Mouse (Mus musculus) heart, adult 11 months (tissue): ENCODE data around the gene Adgrl3.

Source experiments
- DNase-seq: peaks from one replicate; pipeline ENCODE4 v3.0.0; 2022

Gene Adgrl3

DNA sequence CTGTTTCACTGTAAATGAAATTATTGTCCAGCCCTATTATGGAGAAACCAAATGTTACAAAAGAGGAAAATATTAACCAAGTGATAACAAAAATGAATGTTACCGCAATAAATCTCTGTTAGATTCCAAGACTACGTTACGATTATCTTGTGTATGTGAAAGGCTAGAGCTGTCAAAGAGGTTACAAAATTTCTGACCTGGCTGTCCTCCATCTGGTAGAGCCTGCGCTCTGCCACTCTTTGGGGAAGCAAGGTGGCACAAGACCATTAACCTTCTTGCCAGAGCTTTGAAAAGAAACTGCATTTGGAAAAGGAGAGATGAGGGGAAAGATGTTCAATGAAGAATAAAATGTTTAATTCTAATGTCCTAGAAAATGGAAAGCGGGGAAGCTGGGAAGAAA, 562.9 kb downstream of the Adgrl3 start:
- DNase-seq, result no peak

DNA sequence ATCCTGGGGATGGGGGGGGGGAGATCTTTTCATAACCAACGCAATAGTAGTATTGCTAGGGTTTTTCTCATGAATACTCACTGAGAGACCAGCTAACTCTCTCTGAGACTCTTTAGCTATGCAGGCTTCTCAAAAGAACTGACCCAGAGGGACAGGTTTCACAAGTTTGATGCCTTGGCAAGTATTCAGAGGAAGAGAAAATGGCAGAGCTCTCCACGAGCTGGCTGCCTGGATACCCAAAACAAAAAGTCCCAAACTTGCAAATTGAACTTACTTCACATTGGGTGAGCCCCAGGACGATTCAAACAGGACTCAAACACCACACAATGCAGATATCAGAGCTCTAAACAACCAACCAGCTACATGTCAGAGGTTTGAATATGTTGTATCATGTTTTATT, 563.5 kb downstream of the Adgrl3 start:
- DNase-seq, result peak; percentile 84

DNA sequence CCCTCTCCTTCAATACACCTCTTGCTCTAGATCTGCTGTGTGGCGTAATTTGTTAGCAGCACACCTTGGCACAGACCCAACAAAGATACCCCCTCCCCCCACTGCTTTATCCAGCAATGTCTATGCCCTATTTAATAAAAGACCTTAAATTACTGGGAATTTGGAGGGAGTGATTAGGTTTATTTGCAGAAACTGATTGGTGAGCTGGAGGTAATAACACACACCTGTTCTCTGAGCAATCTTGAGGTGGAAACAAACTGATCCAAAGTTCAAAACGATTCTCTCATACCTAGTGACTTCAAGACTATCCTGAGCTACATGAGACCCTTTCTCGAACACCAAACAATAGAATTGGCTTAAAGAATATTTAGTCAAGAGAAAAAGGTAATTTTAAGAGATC, 565.0 kb downstream of the Adgrl3 start:
- DNase-seq, result peak; percentile 27

DNA sequence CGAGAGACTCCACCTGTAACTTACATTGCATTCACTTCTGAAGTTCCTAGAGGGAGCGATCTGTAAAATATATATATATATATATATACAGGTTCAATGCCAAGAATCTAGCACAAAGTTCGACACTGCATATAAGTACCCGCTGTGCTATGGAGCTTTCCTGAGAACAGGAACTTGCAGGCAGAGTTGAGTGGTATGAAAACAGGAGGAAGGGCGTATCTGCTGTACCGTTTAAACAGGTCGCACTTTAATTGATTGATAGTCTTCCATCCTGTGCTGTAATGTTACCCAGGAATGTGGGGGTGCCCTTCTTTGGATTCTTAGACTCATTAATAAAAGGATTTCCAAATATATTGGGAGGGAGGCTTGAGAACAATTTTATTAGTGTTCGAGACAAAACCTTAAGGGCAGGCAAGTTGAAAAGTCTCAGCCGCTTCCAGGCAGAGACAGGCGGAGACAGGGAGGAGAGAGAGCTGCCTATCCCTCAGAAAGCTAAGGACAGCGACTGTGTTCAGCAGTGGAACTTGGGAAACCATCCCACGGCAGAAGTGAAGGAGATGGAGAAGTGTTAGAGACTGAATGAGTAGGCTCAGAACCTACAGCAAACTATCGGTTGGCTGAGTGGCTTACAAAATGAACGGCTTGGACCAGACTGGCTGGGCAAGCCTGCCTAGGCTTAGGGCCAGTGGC, 570.2 kb downstream of the Adgrl3 start:
- no peak for DNase-seq

DNA sequence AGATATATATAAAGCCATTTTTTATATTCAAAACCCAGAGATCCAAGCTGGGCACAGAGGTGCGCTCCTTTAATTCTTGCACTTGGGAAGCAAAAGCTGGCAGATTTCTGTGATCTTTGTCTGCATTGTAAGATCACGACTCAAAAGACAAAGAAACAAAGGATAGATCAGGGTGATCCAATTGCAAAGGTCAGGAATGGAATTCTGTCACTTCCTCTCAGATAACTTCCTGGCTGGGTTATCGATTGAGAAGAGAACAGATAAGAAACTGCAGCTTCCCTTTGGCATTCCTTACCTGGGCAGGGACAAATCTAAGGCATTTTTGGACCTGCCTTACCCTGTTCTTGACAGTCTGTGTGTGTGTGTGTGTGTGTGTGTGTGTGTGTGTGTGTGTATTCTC, 571.5 kb downstream of the Adgrl3 start:
- no peak for DNase-seq

DNA sequence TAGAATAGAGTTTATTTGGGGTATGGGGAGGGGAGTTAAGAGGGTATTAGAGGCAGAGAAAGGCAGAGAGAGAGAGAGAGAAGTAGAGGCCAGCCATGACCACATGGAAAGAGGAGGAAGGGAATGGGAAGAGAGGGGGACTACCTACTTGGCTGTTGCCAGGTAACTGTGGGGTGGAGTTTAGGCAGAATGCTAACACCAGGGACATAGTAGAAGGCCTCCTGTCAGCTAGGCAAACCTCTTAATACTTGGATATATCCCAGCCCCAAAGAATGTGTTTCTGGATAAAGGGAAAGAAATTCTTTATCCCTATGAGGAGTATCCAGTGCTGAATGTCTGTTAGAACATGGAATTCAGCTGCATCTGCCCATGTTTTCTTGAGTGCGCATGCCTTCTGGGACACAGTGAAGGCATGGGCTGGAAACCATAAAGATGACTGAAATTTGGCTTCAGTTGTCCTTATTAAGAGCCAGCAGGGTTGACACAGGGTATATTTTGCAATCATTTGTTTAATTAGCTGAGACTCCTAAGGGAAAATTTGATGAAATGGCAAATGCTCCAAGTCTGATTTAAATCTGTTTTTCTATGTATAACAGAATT, 573.6 kb downstream of the Adgrl3 start:
- no peak for DNase-seq

DNA sequence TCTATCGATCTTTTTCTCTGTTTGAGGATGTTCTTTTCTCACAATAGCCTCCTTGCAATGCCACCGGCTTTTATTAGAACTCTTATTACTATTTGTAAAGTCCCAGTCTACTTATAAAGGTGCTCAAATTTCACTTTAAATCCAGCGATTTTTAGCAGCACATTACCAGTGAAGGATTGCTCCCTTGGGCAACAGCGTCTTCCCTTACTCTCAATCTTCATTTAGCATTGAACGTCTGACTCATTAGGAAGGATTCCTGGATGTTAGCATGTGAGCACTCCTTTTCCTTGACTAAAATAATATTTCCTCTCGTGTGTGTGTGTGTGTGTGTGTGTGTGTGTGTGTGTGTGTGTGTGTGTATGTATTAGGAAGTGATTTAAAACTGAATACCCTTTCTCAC, 578.1 kb downstream of the Adgrl3 start:
- DNase-seq, result no peak

DNA sequence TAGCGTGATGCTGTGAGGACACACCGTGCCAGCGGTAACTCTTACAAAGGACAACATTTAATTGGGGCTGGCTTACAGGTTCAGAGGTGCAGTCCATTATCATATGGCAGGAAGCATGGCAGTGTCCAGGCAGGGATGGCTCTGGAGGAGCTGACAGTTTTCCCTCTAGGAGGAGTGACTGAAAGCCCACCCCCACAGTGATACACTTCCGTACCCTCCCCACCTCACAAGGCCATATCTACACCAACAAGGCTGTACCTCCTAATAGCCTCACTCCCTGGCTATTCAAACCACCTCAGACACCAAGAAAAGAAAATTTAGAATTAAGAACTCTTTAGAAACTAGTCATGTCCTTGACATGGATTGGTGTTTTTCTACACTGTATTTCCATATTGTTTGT, 583.0 kb downstream of the Adgrl3 start:
- DNase-seq, result no peak

DNA sequence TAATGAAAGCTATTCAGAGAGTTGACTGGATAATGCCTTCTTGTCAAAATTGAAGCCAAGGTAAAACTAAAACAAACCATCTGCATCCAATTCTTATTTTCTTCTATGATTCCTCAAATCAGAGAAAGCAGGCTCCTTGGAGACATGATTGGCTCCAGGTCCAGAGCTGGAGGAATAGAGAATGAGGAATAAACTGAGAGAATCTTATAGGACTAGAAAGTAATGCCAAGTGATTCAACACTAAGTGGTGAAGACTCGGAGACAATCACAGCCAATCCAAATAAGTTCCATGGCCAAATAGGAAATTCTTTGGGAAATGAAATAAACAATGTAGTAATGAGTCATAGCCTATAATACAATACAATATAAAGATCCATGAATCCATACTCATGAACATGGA, 585.7 kb downstream of the Adgrl3 start:
- no peak for DNase-seq

DNA sequence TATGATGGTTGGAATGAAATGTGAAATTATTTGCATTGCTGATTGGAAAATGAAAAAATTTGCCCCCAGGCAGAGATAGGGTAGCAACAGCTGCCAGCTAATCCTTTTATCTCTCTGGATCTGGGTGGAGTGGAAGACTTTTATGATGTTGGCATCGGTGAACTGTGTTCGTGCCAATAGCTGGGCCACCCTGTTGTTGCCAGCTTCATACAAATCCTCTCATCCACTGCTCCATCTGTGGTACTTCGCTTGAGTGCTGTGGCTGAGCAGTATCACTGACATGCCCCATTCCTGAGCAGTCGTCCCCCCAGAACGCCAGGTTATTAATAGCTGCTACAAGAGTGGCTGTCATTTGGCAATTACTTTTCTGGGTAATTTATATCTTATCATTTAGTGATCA, 590.3 kb downstream of the Adgrl3 start:
- DNase-seq, result no peak

DNA sequence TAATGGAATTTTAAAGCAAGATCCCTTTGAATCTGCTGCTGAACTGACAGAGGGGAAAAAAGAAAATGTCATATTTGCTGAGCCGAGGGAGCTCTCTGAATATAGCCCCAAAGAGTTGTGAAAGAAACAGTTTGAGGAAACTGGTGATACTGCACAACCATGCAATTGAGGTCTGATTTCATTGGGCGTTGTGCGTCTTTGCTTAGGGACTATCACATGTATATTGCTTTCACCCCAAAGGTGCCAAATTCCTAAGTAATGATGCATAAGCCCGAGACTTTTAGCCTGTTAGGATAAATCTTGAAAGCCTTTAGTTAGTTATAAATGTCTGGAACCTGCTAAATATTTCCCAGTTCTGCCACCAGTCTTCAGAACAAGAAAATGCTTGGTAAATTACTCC, 594.7 kb downstream of the Adgrl3 start:
- DNase-seq, result no peak

DNA sequence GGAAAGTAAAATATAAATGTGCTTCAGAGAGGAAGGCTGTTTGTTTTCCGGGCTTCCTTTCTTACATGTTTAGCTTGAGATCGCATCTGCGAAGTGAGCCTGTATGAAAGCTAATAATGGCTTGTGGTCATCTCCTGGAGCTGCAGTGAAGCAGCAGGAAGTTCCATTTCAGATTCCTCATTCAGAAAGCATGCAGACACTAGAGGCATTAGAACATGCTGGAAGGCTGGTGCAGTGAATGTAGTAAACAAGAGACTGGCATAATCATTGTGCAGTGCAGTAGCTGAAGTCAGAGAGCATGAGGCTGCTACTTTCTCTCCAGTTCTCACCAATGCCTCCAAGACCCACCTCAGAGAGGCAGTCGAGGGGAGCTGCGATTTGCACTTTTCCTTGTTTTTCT, 601.2 kb downstream of the Adgrl3 start:
- no peak for DNase-seq

DNA sequence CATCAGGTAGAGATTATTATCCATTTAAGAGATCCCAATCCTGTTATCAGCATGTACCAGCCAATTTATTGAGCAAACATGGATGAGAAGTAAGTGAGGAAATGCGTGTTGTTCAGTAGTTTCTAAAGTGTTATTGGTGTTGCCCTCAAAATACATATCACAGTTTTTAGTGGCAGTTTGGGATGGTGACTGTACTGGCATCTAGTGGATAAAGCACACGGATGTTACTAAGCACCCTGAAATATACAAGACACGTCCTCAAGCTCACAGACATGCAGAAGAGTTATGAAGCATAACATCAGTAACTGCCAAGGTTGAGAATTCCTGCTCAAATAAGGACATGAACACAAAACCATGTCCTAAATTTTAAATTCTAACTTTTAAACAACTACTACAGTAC, 601.8 kb downstream of the Adgrl3 start:
- no peak for DNase-seq

DNA sequence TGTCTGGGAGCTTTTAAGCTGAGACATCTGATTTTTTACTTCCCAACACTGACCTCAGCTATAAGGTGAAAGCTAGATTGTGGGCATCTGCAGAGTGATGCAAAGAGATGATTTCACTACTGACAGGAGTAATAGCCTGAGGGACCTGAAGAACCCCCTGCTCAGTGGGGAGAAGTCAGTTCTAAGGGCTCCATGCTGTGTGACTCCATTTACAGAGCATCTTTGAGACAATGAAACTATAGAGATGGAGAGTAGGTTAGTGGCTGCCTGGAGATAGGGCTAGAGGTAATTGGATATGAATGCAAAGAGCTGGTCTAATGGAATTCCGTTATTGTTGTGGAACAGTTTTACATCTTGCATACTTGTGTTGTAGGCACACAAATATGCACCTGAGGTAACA, 603.9 kb downstream of the Adgrl3 start:
- DNase-seq, result no peak

DNA sequence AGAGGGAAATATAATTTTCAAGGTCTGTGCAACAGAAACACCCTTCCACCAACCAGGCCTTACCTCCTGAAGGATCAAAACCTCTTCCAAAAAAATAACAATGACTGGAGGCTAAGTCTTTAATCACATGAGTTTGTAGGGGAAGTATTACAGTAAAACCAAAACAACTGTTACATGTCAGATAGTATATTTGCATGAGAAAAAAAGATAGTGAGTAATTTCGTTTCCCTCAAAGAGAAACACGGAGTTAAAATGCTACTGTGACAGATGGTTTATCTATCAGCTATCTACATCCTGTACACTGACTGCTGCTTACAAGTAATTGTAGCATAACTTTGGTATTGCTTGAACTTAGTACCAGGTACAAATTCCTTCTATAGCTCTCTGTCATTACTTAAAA, 616.2 kb downstream of the Adgrl3 start:
- no peak for DNase-seq

DNA sequence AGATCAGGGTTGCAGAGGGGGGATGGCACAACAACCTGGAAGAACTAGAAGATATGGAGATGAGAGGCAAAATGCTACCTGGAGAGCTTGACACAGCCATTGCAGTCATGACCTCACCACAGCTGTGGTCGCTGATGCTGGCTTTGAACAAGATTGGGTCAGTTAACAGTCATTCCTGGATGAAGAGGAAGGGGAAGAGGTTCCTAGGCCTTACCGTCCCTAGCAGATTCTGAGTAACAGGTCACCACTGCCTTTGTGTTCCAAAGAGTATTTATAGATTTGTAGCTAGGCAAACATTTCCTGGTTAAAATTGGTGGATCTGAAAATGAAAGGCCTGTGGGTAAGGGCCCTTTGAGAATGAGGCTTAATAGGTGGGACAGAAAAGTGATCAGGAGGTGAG, 618.5 kb downstream of the Adgrl3 start:
- no peak for DNase-seq

DNA sequence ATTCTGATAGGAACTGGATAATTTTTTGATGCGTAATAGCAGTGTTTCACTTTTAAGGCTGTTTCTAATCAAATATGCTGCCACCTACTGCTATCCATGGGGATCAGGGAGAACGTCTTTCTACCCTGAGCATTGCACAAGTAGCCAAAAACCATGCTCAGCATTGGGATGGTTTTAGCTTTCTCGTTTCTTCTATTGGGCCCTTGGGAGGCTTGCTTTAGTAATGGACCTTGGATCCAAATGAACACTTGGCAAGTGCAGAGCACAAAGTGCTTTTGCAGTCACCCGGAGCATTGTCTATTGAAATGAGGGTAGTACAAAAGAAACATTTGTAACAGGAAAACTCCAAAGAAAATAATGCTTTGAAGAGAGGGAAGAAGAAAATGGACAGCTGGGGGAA, 620.2 kb downstream of the Adgrl3 start:
- DNase-seq, result peak; percentile 92

DNA sequence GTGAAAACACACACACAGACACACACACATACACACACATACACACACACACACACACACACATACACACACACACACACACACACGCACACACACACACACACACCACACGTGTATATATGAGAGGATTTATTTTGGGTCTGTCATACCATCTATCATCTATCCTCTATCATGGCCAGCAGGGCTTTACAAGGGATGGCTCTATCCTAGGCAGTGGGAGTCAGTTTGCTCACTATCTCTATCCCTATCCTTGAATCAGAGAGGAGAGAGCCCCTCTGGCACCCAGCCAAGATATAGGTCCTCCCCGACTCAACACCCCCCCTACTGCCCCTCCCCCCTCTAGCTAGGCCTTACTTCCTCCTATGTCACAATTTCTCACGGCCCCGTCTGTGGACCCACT, 625.6 kb downstream of the Adgrl3 start:
- no peak for DNase-seq

DNA sequence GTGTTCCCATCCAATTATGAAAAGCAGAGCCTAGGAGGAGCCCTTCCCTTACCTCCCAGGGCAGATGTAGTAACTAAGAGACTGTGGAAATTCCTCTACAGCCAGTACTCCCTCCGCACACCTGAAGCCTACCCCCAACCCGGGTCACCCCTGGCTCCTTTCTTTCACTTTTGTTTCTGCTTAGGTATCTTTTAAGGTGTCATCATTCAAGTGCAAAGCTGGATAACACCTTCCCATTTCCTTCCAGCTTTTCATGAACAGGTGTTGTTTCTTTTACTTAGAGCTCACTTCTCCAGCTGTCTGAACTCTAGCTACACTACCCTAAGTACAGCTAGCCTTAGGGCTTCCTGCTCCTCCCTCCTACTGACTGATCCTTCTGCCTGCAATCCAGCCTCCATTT, 634.0 kb downstream of the Adgrl3 start:
- no peak for DNase-seq

DNA sequence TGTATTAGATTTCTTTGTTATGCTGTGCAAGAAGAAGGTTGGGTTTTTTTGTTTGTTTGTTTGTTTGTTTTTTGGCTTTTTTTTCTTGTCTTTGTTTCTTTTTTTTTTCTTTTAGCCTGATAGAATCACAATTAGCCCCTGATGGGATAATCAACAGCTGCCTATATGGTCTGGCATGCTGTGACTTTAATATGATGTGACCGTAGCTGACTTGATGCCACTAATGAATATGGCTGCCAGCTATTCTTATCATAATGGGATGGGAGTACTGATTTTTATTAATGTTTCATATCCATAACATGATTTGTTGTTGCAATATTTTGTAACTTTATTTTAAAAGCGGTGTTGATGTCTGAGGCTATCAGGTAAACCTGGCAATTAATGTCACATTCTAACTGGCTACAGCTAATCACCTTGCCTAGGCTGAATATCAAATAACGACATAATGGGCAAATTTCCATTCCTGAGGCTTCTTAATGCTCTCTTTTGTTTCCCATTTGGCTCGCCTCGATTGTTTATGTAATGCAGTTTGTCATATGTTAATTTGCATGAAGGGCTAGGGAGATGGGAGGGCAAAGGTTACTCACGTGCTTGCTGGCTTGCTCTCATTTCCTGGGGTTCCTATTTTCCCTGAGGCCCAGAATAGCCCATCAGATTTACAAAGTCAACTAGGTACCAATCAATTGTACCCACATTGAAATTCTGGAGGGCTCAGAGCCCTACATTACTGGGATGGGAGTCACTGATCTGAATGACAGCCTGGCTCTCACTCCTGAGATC, 641.9 kb downstream of the Adgrl3 start:
- no peak for DNase-seq

DNA sequence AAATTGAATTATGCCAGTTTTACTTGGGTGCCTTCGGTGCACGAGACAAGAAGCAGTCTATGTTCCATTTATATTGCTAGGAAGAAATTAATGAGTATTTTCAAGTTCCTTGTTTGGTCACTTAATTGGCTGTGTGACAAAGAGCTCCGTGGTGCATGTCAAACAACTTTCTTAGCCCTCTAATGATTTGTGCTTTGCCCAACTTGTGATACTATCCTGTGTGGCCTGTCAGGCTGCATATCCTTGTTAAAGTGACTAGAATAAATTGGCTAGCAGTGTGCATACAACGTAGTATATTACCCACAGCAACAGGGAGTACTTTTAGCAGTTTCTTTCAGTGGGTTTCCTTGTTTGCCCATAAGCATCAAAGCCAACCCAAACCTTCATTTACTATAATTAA, 651.1 kb downstream of the Adgrl3 start:
- no peak for DNase-seq

DNA sequence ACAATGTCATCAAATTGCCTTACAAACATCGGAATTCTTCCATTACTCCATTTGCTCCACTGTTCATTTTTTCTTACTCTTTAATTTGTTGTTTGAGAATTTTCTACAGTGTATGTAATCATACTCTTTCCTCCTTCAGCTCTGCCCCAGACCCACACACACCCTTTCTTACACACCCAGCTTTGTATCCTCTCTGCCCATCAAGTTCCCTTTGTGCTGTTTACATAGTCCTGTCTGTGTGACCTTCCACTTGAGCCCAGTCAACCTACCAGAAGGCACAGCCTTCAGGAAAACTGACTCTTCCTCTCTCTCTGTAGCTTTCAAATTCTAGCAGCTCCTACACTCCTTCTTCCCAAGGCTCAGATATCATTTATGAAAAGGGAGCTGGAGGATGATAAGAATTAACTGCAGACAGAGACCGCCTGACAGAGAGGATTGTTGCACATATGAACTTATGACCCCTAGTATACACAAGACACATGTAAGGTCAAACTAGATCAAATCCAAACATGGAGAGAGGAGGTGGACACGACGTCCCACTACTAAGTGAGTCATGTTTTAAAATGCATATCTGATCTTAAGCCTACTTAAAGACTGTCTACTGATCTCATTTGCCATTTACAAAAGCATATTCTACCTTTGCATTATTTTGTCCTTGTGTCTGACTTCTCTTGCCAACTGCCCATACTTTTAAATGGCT, 654.5 kb downstream of the Adgrl3 start:
- DNase-seq, result no peak

DNA sequence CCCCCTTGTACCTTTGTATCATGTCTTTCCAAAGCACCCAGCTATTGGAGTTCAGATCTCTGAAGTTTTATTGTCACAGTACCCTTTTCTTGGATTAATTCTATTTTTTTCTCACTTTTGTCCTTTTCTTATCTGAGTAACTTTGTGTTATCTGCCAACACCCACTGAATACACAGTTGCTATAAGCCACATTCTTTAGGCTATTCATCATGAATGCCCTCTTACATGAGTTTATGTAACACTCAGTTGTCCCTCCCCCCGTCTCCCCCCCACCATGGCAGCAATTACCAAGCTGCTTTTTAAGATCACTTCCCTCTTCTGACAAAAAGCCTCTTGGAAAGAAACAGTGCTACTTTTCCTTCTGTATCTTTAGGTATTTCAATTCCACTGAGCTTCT, 655.0 kb downstream of the Adgrl3 start:
- no peak for DNase-seq

DNA sequence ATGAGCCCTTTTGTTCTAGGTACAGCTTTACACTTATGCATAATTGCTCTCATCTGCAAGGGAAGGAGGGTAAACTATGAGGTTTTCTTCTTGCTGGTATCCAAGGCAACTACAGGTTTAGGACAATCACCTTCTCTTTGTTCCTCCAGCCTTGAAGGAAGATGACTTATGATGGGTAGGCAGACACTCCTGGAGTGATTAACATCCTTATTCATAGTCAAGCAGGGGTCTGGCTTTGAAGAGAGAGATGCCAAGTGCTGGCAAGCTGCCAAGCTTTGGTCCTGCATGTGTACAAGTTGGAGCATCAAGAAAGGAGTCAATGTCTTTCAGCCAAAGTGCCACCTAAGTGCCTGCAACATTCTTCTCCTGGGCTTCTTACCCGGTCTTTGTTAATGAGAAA, 657.0 kb downstream of the Adgrl3 start:
- peak; percentile 80 for DNase-seq
